Mouse (Mus musculus) C2C12 (cell line): ENCODE results near the gene Klk1b22. TPM values are rescaled to one million over a fixed set of nuclear protein-coding genes. Genes with fewer than 3 reads are reported as not detected.
"Not testable (repeated sequence)": the region's sequence is repeated elsewhere in the genome, so short reads cannot be mapped to it uniquely, and the experiment has no call there.

ENCODE experiments used
- H3K27me3 ChIP-seq: one replicate; pipeline ENCODE4 v1.6.1; 2011; ENCODE audit not compliant: control insufficient read depth, insufficient read depth, insufficient read length
- H3K36me3 ChIP-seq: one replicate; pipeline ENCODE4 v1.6.1; 2011; ENCODE audit not compliant: control insufficient read depth, insufficient read depth
- H3K4me3 ChIP-seq: one replicate; pipeline ENCODE4 v1.5.1; 2011; ENCODE audit warnings: mild to moderate bottlenecking, control low read depth; ENCODE audit not compliant: poor library complexity, insufficient read depth, severe bottlenecking
- H3K79me2 ChIP-seq: one replicate; pipeline ENCODE4 v1.6.1; 2011; ENCODE audit not compliant: control insufficient read depth, insufficient read depth
- H3K79me3 ChIP-seq: one replicate; pipeline ENCODE4 v1.6.1; 2011; ENCODE audit warnings: low read depth, control low read depth
- H3ac ChIP-seq: one replicate; pipeline ENCODE3; 2011; ENCODE audit warnings: low read depth; ENCODE audit not compliant: control insufficient read depth, insufficient read length
- CEBPB ChIP-seq: IDR thresholded peaks from one replicate; pipeline ENCODE4 v1.6.1; 2011; ENCODE audit warnings: low read depth, mild to moderate bottlenecking, control low read depth, moderate library complexity
- CTCF ChIP-seq: IDR thresholded peaks from one replicate; pipeline ENCODE4 v1.5.1; 2011; ENCODE audit not compliant: control insufficient read depth, insufficient read depth, insufficient read length
- FOSL1 ChIP-seq: IDR thresholded peaks from one replicate; pipeline ENCODE4 v1.8.0; 2011; ENCODE audit warnings: mild to moderate bottlenecking, low read length; ENCODE audit not compliant: poor library complexity, insufficient read depth, severe bottlenecking
- MAX ChIP-seq: IDR thresholded peaks from one replicate; pipeline ENCODE4 v1.6.1; 2011; ENCODE audit warnings: mild to moderate bottlenecking, control low read depth
- MYOD1 ChIP-seq: IDR thresholded peaks from one replicate; pipeline ENCODE4 v1.6.1; 2011; ENCODE audit warnings: low read depth; ENCODE audit not compliant: control insufficient read depth, insufficient read length
- MYOG ChIP-seq: IDR thresholded peaks from one replicate; pipeline ENCODE4 v1.6.1; 2011; ENCODE audit not compliant: control insufficient read depth, insufficient read length; ENCODE audit errors: extremely low read depth
- USF1 ChIP-seq: IDR thresholded peaks from one replicate; pipeline ENCODE4 v1.6.1; 2011; ENCODE audit warnings: low read depth, mild to moderate bottlenecking, control low read depth, moderate library complexity
- long read RNA-seq, 2 experiments: library from polyadenylated mRNA; unstranded; transcript quantifications; one replicate each; pipeline ENCODE4 v2.0.0; 2019 to 2020
- polyA plus RNA-seq: library from polyadenylated mRNA; unstranded; fragments of >200 nt; fragmentation: generic; extraction: Trizol; gene quantifications from one replicate; pipeline ENCODE4 v1.2.1, GENCODE M21; 2012; ENCODE audit warnings: missing spikeins

Klk1b22 gene
- polyA plus RNA-seq: 0.19 TPM
- long read RNA-seq, experiment 1: 0 reads
- long read RNA-seq, experiment 2: 0 reads

DNA sequence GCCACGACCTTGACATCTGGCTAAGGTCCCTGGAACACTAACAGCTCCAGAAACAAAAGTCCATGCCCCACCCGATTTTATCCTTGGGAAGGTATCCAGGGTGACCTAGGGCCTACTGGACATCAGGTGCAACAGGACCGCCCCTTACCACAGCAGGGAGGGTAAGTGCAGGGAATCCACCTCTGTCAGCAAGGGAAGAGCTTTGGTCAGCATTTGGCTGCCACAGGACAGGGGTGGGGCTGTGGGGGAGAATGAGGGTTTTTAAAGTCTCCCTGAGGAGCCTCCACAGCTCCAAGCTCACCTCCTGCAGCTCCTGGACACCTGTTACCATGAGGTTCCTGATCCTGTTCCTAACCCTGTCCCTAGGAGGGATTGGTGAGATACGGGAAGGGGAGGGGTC lies at the start of gene Klk1b22:
TSS of gene Klk1b22 (plus strand) at position 301 of the 400 bp plus-strand sequence.
- Histone ChIP-seq H3K4me3 (no peak within 1 kb of the TSS), H3K79me3 (no peaks in the 10 kb centered on the region), H3ac (no peak within 1 kb of the TSS), H3K27me3 (no peaks in the 10 kb centered on the region), H3K36me3 (no peaks in the 10 kb centered on the region), H3K79me2 (no peaks in the 10 kb centered on the region)
- TF ChIP-seq CTCF: no peak
- TF ChIP-seq MYOG: no peak
- no peak for TF ChIP-seq MYOD1
- TF ChIP-seq FOSL1: no peak
- TF ChIP-seq CEBPB: no peak
- TF ChIP-seq MAX: no peak
- no peak for TF ChIP-seq USF1

DNA sequence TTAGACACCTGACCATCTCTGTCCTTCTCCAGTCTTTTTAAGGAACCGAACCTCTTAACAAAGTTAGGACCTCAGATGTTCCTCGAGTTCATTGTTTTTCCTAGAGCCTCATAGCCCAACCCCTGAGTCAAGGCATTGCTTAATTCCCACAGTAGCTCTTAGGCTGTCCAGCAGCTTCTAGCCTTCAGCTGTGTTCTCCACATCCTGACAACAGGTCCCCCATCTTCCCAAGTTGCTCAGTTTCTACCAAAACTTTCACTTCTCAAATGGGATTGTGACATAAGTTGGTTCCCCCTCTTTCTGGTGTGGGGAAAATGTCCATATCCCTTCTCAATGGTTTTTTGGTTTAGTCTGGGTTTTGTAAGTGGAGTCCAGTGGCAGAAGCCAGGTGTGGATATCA lies 40.4 kb upstream of the Klk1b22 start:
- H3K4me3 ChIP-seq: no peak overlapping the region
- no peaks in the 10 kb centered on the region for H3K27me3 ChIP-seq
- H3ac ChIP-seq: no peak overlapping the region
- TF ChIP-seq MYOG (no peak), MAX (no peak), CEBPB (no peak), USF1 (no peak), MYOD1 (no peak), FOSL1 (no peak), CTCF (no peak)
- no peaks in the 10 kb centered on the region for H3K79me2 ChIP-seq
- no peaks in the 10 kb centered on the region for H3K79me3 ChIP-seq
- no peaks in the 10 kb centered on the region for H3K36me3 ChIP-seq

DNA sequence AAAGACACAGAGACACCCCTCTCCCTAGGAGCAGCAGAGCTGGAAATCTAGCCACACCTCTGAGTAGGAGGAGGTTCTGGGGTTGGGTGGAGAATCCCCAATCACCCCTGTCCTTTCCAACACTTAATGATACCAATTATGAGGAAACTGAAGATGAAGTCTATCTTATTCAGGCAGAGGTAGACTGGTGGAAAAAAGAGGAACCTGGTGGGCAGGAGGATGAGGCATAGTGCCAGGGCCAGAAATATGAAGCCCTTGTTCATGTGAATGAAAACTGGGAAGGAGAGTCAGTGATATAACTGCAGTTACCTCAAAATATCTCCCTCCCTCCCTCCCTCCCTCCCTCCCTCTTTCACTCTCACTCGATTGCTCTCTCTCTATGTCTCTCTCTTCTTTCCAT lies 34.8 kb upstream of the Klk1b22 start:
- Histone ChIP-seq H3K79me3 (no peaks in the 10 kb centered on the region), H3K4me3 (no peak overlapping the region), H3ac (no peak overlapping the region), H3K79me2 (no peaks in the 10 kb centered on the region), H3K27me3 (no peaks in the 10 kb centered on the region), H3K36me3 (no peaks in the 10 kb centered on the region)
- TF ChIP-seq MYOD1 (no peak), FOSL1 (no peak), CTCF (no peak), CEBPB (no peak)

DNA sequence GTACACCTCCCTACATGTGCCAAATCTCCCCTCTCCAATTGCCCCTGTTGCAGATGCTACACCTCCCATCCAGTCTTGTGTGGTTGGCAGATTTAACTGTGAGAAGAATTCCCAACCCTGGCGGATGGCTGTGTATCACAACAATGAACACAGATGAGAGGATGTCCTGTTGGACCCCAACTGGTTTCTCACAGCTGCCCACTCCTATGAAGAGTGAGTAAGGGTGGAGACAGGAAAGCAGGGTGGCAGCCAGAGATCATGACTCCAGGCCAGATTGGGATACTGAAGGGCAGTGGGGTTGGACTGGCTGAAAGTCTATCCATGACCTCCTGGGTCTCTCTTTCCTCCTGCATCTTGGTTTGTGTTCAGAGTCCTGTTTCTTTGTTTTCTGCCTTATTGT lies 16.4 kb upstream of the Klk1b22 start:
- Histone ChIP-seq H3ac (no peak overlapping the region), H3K79me2 (no peaks in the 10 kb centered on the region), H3K79me3 (no peaks in the 10 kb centered on the region), H3K4me3 (no peak overlapping the region), H3K27me3 (no peaks in the 10 kb centered on the region), H3K36me3 (no peaks in the 10 kb centered on the region)
- TF ChIP-seq MYOG: no peak
- TF ChIP-seq CTCF: no peak

DNA sequence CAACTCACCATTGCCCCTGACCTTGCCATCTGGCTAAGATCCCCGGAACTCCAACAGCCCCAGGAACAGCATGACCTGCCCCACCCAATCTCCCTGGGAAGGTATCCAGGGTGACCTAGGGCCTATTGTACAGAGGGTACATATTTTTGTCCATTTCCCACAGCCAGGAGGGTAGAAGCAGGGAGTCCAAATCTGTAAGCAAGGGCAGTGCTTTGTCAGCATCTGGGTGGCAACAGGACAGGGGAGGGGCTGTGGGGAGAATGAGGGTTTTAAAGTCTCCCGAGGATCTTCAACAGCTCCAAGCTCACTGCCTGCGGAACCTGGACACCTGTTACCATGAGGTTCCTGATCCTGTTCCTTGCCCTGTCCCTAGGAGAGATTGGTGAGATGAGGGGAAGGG lies 10.4 kb upstream of the Klk1b22 start, which contains the start of gene Klk1b21:
TSS of gene Klk1b21 (plus strand) at position 301 of the 400 bp plus-strand sequence.
- H3ac ChIP-seq, H3K27me3 ChIP-seq, H3K4me3 ChIP-seq, H3K79me2 ChIP-seq, H3K79me3 ChIP-seq, H3K36me3 ChIP-seq: not testable (repeated sequence)

DNA sequence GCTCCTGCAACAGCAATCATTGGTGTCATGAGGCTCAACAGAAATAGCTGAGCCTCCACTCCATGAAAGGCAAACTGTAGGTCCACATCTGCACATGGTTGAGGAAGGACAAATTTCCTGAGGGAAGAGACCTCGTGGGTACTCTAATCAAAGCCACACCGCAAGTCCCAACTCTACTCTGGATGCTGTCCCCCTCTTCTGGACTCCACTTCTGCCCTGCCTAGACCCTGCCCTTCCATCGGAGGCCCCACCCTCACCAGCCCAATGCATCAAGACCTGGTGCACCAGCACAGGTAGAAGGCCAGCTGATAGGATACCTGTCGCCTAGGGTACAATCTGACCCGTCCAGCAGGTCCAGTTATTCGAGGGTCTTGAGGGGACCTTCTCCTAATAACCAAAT lies 11.0 kb downstream of the Klk1b22 start:
- no peak overlapping the region for H3K4me3 ChIP-seq
- no peak for TF ChIP-seq CTCF
- H3ac ChIP-seq: no peak overlapping the region
- H3K79me3 ChIP-seq: no peaks in the 10 kb centered on the region
- no peaks in the 10 kb centered on the region for H3K36me3 ChIP-seq
- H3K79me2 ChIP-seq: no peaks in the 10 kb centered on the region
- no peaks in the 10 kb centered on the region for H3K27me3 ChIP-seq

DNA sequence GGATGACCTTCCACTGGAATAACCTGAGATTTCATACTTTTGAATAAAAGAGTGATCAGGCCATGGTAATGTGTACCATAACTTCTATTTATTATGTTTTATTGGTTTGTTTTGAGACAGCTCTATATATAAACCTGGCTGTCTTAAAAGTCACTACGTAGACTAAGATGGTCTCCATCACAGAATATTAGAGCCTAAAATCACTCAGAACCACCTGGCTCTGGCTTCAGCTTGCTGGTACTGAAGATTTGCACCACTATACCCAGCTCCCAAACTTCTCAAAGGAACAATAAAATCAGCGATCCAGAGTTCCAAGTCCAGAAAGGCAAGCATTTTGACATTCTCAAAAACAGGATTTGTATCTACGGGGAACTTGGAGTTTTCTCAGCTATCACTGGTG lies 24.0 kb downstream of the Klk1b22 start, which contains the start of gene Klk1b16:
TSS of gene Klk1b16 (plus strand) at position 301 of the 400 bp plus-strand sequence.
- Histone ChIP-seq H3K4me3 (no peak within 1 kb of the TSS), H3K27me3 (no peaks in the 10 kb centered on the region)

More for the DNA sequence above, 24.0 kb downstream of the Klk1b22 start, which contains the start of gene Klk1b16:
- H3K79me3 ChIP-seq: no peaks in the 10 kb centered on the region
- TF ChIP-seq MAX: no peak
- TF ChIP-seq CEBPB: no peak
- TF ChIP-seq FOSL1: no peak
- TF ChIP-seq MYOG: no peak
- TF ChIP-seq CTCF: no peak
- no peak for TF ChIP-seq MYOD1
- TF ChIP-seq USF1: no peak
- H3K79me2 ChIP-seq: no peaks in the 10 kb centered on the region
- no peak within 1 kb of the TSS for H3ac ChIP-seq
- H3K36me3 ChIP-seq: no peaks in the 10 kb centered on the region

Other genes with a start within 250 kb of the Klk1b22 start
- gene Klk4, start 231.5 kb upstream of the Klk1b22 start, polyA plus RNA-seq: not detected
- not detected for gene Klk15, start 178.9 kb upstream of the Klk1b22 start, polyA plus RNA-seq
- gene Klk1b8, start 162.0 kb upstream of the Klk1b22 start, polyA plus RNA-seq: not detected
- not detected for gene Klk1b1, start 145.9 kb upstream of the Klk1b22 start, polyA plus RNA-seq
- gene Klk1b9, start 136.6 kb upstream of the Klk1b22 start, polyA plus RNA-seq: not detected
- not detected for gene Klk1b11, start 116.8 kb upstream of the Klk1b22 start, polyA plus RNA-seq
- gene Klk1b26, start 100.5 kb upstream of the Klk1b22 start, polyA plus RNA-seq: not detected
- gene Klk1b27, start 60.4 kb upstream of the Klk1b22 start, polyA plus RNA-seq: not detected
- gene Klk1b21, start 10.3 kb upstream of the Klk1b22 start, polyA plus RNA-seq: not detected
- gene Klk1b16, start 24.1 kb downstream of the Klk1b22 start, polyA plus RNA-seq: not detected
- gene Klk1b24, start 75.6 kb downstream of the Klk1b22 start, polyA plus RNA-seq: not detected
- not detected for gene Klk1b3, start 85.5 kb downstream of the Klk1b22 start, polyA plus RNA-seq
- not detected for gene Klk1b4, start 94.8 kb downstream of the Klk1b22 start, polyA plus RNA-seq
- gene Klk1b5, start 103.3 kb downstream of the Klk1b22 start, polyA plus RNA-seq: not detected
- gene Klk1, start 112.7 kb downstream of the Klk1b22 start, polyA plus RNA-seq: not detected
- gene Gm36864, start 123.5 kb downstream of the Klk1b22 start, polyA plus RNA-seq: 0.06 TPM
- gene 1700028J19Rik, start 134.0 kb downstream of the Klk1b22 start, polyA plus RNA-seq: 0.68 TPM
- gene 2410002F23Rik, start 134.0 kb downstream of the Klk1b22 start, polyA plus RNA-seq: 68.9 TPM
- gene Acp4, start 144.7 kb downstream of the Klk1b22 start, polyA plus RNA-seq: not detected
- not detected for gene Gm15517, start 148.8 kb downstream of the Klk1b22 start, polyA plus RNA-seq
- gene Clec11a, start 194.2 kb downstream of the Klk1b22 start, polyA plus RNA-seq: 0.30 TPM
- under 0.01 TPM for gene Shank1, start 197.6 kb downstream of the Klk1b22 start, polyA plus RNA-seq